Mouse (Mus musculus): ENCODE measurements around the gene Gm28048. TPM values are rescaled to one million over a fixed set of nuclear protein-coding genes. Genes with fewer than 3 reads are reported as not detected.

The Gm28048 gene
- polyA plus RNA-seq, 1 experiment from 2014 or later = 14.0 TPM

DNA sequence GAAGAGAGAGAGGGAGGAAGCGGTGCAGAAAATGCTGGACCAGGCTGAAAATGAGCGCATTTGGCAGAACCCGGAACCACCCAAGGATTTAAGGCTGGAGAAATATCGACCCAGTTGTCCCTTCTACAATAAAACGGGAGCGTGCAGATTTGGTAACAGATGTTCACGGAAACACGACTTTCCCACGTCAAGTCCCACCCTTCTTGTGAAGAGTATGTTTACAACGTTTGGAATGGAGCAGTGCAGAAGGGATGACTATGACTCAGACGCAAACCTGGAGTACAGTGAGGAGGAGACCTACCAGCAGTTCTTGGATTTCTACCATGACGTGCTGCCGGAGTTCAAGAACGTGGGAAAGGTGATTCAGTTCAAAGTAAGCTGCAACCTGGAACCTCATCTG is 8.3 kb downstream of the Gm28048 start:
- peak overlapping the region; percentile 82 for H3K27ac ChIP-seq (replicated peaks)
- H3K4me3 ChIP-seq (ENCODE audit: low read depth, low read length) = peak overlapping the region; percentile 50
- H3K4me2 ChIP-seq (replicated peaks; ENCODE audit: low read depth) = peak overlapping the region; percentile 60
- H3K27me3 ChIP-seq (ENCODE audit: control insufficient read depth, insufficient read depth, low read length) = no peaks in the 10 kb centered on the region
- peak overlapping the region; percentile 60 for H3K9ac ChIP-seq (ENCODE audit: low read length)
- WGBS = 43% methylated on average over 14 of the region's 14 CpGs
- DNase-seq (ENCODE audit: low spot score) (peak; percentile 25), ATAC-seq (ENCODE audit: low FRiP score, low TSS enrichment) (peak; percentile 51)
- H3K9me3 ChIP-seq (ENCODE audit: control insufficient read depth, low read length) = peaks cover 8% of the 10 kb centered on the region; the same call in 1 of the 2 replicates
- H3K36me3 ChIP-seq (ENCODE audit: control insufficient read depth, insufficient read depth, low read length) = 0 out of 2 replicates have a peak, but pooled peaks cover 7% of the 10 kb centered on the region
- no peak for TF ChIP-seq EP300 (optimal IDR thresholded peaks at IDR 0.05)
- TF ChIP-seq CTCF (IDR thresholded peaks at IDR 0.05; ENCODE audit: low read depth) = no peak
- H3K4me1 ChIP-seq (replicated peaks; ENCODE audit: control insufficient read depth, insufficient read depth) = no peaks in the 10 kb centered on the region

DNA sequence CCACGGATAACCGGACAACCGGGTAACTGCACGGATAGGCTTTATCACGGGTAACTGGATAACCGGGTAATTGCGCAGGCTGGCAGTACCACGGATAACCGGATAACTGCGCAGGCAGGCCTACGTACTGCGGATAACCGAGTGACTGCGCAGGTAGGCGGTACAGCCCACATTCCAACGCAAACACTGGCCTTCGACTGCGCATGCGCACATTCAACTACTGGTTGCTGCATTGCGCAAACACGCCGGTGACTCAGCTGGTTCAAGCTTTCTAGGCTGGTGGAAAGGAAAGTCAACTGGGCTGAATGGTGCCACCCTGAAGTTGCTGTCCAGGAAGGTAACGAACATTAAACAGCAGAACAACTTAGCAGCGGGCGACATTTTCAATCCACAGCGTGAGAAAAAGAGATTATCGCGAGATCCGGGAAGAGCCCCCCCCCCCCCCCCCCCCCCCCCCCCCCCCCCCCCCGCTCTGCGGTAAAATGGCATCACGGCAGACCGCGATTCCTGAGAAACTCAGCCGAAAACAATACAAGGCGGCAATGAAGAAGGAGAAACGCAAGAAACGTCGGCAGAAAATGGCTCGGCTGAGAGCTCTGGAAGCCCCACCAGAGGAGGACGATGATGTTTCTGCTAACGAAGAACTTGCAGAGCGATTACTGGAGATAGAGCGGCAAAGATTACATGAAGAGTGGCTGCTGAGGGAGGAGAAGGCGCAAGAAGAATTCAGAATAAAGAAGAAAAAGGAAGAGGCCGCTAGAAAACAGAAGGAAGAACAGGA is 9.0 kb downstream of the Gm28048 start:
- Histone ChIP-seq H3K4me3 (ENCODE audit: low read depth, low read length) (peak overlapping the region; percentile 58), H3K27ac (replicated peaks) (peak overlapping the region; percentile 85), H3K4me1 (replicated peaks; ENCODE audit: control insufficient read depth, insufficient read depth) (no peaks in the 10 kb centered on the region), H3K9me3 (ENCODE audit: control insufficient read depth, low read length) (peaks cover 8% of the 10 kb centered on the region; the same call in 1 of the 2 replicates), H3K36me3 (ENCODE audit: control insufficient read depth, insufficient read depth, low read length) (0 out of 2 replicates have a peak, but pooled peaks cover 4% of the 10 kb centered on the region), H3K9ac (ENCODE audit: low read length) (peak overlapping the region; percentile 65), H3K4me2 (replicated peaks; ENCODE audit: low read depth) (peak overlapping the region; percentile 73), H3K27me3 (ENCODE audit: control insufficient read depth, insufficient read depth, low read length) (no peaks in the 10 kb centered on the region)
- peak; percentile 82 for DNase-seq (ENCODE audit: low spot score)
- 48% methylated on average over 42 of the region's 46 CpGs for WGBS
- TF ChIP-seq CTCF (IDR thresholded peaks at IDR 0.05; ENCODE audit: low read depth) (no peak), EP300 (optimal IDR thresholded peaks at IDR 0.05) (no peak)
- ATAC-seq (ENCODE audit: low FRiP score, low TSS enrichment) = peak; percentile 63

DNA sequence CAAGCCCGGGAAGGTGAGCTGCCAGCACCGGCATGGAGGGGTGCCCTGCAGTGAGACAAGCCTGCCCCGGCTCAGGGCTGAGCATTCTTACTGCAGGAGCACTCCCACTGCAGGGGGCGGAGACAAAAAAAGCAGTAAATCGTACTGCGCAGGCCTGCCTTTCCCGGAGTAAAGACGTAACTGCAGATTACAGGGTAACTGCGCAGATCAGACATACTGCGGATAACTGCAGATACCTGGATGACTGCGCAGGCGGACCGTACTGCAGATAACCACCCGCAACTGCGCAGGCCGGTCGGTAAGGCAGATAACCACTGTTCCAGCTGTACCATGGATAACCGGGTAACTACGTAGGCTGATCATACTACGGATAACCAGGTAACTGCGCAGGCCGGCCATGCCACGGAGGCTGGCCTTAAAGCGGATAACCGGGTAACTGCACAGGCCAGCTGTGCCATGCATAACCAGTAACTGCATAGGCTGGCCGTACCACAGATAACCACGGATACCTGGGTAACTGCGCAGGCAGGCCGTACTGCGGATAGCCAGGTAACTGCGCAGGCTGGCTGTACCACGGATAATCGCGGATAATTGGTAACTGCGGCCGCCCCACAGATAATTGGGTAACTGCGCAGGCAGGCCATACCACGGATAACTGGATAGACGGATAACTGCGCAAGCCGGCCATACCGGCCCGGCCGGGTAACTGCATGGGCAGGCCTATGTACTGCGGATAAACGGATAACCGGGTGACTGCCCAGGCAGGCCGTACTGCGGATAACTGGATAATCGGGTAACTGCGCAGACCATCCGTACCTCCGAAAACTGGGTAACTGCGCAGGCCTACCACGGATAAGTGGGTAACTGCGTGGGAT is 9.8 kb downstream of the Gm28048 start, which contains the start of gene Zrsr1:
TSS of gene Zrsr1 (plus strand) at position 171 of the 875 bp plus-strand sequence.
- 49% methylated on average over 56 of the region's 56 CpGs for WGBS
- Histone ChIP-seq H3K4me2 (replicated peaks; ENCODE audit: low read depth) (peak within 1 kb of the TSS; percentile 73), H3K4me3 (ENCODE audit: low read depth, low read length) (peak within 1 kb of the TSS; percentile 58), H3K4me1 (replicated peaks; ENCODE audit: control insufficient read depth, insufficient read depth) (no peaks in the 10 kb centered on the region), H3K9me3 (ENCODE audit: control insufficient read depth, low read length) (peaks cover 11% of the 10 kb centered on the region; the same call in 1 of the 2 replicates), H3K36me3 (ENCODE audit: control insufficient read depth, insufficient read depth, low read length) (no peaks in the 10 kb centered on the region), H3K27me3 (ENCODE audit: control insufficient read depth, insufficient read depth, low read length) (no peaks in the 10 kb centered on the region), H3K9ac (ENCODE audit: low read length) (peak within 1 kb of the TSS; percentile 65), H3K27ac (replicated peaks) (peak within 1 kb of the TSS; percentile 85)
- ATAC-seq (ENCODE audit: low FRiP score, low TSS enrichment) = peak; percentile 76
- TF ChIP-seq CTCF (IDR thresholded peaks at IDR 0.05; ENCODE audit: low read depth) = no peak; the same call in 1 of the 2 replicates
- DNase-seq (ENCODE audit: low spot score) = peak; percentile 55

DNA sequence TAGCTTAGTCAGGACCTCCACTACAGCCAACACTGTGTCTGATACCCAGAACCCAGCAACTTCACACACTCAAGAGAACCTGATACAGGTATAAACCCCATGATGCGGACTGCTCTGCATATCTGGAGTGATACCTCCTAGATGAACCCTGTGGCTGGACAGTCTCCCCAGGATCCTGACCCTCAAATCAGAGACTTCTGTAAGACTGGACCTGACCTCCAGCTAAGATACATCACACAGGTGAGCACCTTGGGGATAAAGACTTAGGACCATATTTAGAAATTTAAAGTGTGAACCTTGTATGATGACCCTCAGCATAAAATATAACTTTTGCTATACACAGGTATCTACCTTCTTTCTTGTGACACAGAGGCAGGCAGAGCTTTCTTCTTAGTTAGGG is 11.3 kb downstream of the Gm28048 start:
- Histone ChIP-seq H3K9me3 (ENCODE audit: control insufficient read depth, low read length) (peaks cover 11% of the 10 kb centered on the region; the same call in 1 of the 2 replicates), H3K4me1 (replicated peaks; ENCODE audit: control insufficient read depth, insufficient read depth) (no peaks in the 10 kb centered on the region), H3K4me3 (ENCODE audit: low read depth, low read length) (no peak overlapping the region), H3K4me2 (replicated peaks; ENCODE audit: low read depth) (no peak overlapping the region), H3K36me3 (ENCODE audit: control insufficient read depth, insufficient read depth, low read length) (no peaks in the 10 kb centered on the region), H3K27ac (replicated peaks) (no peak overlapping the region), H3K9ac (ENCODE audit: low read length) (no peak overlapping the region), H3K27me3 (ENCODE audit: control insufficient read depth, insufficient read depth, low read length) (no peaks in the 10 kb centered on the region)
- DNase-seq (ENCODE audit: low spot score) (no peak), ATAC-seq (ENCODE audit: low FRiP score, low TSS enrichment) (no peak)
- 93% methylated on average over 1 of the region's 1 CpGs for WGBS
- TF ChIP-seq EP300 (optimal IDR thresholded peaks at IDR 0.05) (no peak), CTCF (IDR thresholded peaks at IDR 0.05; ENCODE audit: low read depth) (no peak)

DNA sequence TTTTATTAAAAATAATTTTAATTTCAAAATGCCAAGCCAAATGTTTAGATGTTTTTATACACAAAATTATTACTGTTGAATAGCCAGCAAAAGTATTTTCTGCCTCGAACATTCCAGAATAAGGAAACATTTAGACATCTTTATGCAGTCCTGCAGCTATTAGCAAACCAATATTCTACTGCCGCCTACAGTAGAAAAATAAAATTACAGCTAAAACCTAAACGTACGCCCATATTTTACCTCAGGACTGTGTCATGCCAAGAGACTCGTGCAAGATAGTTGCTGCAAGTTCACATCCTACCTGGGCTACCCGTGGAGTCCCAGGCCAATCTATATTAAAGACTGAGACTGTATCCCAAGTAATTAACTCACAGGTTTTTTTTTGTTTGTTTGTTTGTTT is 12.4 kb downstream of the Gm28048 start:
- peaks cover 11% of the 10 kb centered on the region; the same call in 1 of the 2 replicates for H3K9me3 ChIP-seq (ENCODE audit: control insufficient read depth, low read length)
- no peak overlapping the region for H3K4me2 ChIP-seq (replicated peaks; ENCODE audit: low read depth)
- H3K27me3 ChIP-seq (ENCODE audit: control insufficient read depth, insufficient read depth, low read length) = no peaks in the 10 kb centered on the region
- H3K27ac ChIP-seq (replicated peaks) = no peak overlapping the region
- H3K9ac ChIP-seq (ENCODE audit: low read length) = no peak overlapping the region
- WGBS = 52% methylated on average over 6 of the region's 6 CpGs
- DNase-seq (ENCODE audit: low spot score) = no peak
- ATAC-seq (ENCODE audit: low FRiP score, low TSS enrichment) = no peak
- H3K4me3 ChIP-seq (ENCODE audit: low read depth, low read length) = no peak overlapping the region
- TF ChIP-seq CTCF (IDR thresholded peaks at IDR 0.05; ENCODE audit: low read depth) = peak; percentile 73
- TF ChIP-seq EP300 (optimal IDR thresholded peaks at IDR 0.05) = no peak
- H3K4me1 ChIP-seq (replicated peaks; ENCODE audit: control insufficient read depth, insufficient read depth) = no peaks in the 10 kb centered on the region
- H3K36me3 ChIP-seq (ENCODE audit: control insufficient read depth, insufficient read depth, low read length) = no peaks in the 10 kb centered on the region
